Mouse (Mus musculus) 3T3-L1 (cell line): ENCODE data around the gene Gpx4.
A peak's percentile ranks its signal among the peaks of the same experiment; 100 is the strongest.
"Not testable (repeated sequence)": the region's sequence is repeated elsewhere in the genome, so short reads cannot be mapped to it uniquely, and the experiment has no call there.

Source experiments
- DNase-seq: peaks from one replicate; pipeline ENCODE4 v3.0.0-alpha.2; 2015; ENCODE audit warnings: low read depth, low spot score

The Gpx4 gene

GRCm38 (mm10) chr10:80023758-80024157 is 23.2 kb upstream of the Gpx4 start:
- no peak for DNase-seq

GRCm38 (mm10) chr10:80024229-80025043 is 22.5 kb upstream of the Gpx4 start:
- peak; percentile 23 for DNase-seq

GRCm38 (mm10) chr10:80025044-80025347 is 22.0 kb upstream of the Gpx4 start:
- no peak for DNase-seq

GRCm38 (mm10) chr10:80025463-80025862 is 21.5 kb upstream of the Gpx4 start:
- DNase-seq: no peak

- no peak for DNase-seq
These were observed 21.1 kb upstream of the Gpx4 start for GRCm38 (mm10) chr10:80025889-80026288.

- no peak for DNase-seq
These were observed 19.1 kb upstream of the Gpx4 start for GRCm38 (mm10) chr10:80027681-80028520.

- DNase-seq: no peak
These were observed 18.5 kb upstream of the Gpx4 start for GRCm38 (mm10) chr10:80028521-80028846.

- no peak for DNase-seq
These were observed 16.8 kb upstream of the Gpx4 start for GRCm38 (mm10) chr10:80030191-80030590.

- no peak for DNase-seq
These were observed 16.2 kb upstream of the Gpx4 start for GRCm38 (mm10) chr10:80030736-80031135.

- DNase-seq: peak; percentile 89
These were observed 14.0 kb upstream of the Gpx4 start for GRCm38 (mm10) chr10:80032799-80033480.

- DNase-seq: peak; percentile 88
These were observed 13.2 kb upstream of the Gpx4 start for GRCm38 (mm10) chr10:80033511-80034391.

GRCm38 (mm10) chr10:80035148-80035547 is 11.8 kb upstream of the Gpx4 start:
- DNase-seq: no peak

GRCm38 (mm10) chr10:80035686-80036085 is 11.3 kb upstream of the Gpx4 start:
- no peak for DNase-seq

GRCm38 (mm10) chr10:80036832-80037231 is 10.1 kb upstream of the Gpx4 start:
- no peak for DNase-seq

- peak; percentile 97 for DNase-seq
These were observed 7.4 kb upstream of the Gpx4 start, which contains the start of gene Polr2e for GRCm38 (mm10) chr10:80039559-80039979. Polr2e (minus strand) TSS chr10:80039795.

- not testable (repeated sequence) for DNase-seq
These were observed 5.4 kb upstream of the Gpx4 start for GRCm38 (mm10) chr10:80041409-80042060.

GRCm38 (mm10) chr10:80044087-80044486 is 2.9 kb upstream of the Gpx4 start:
- no peak for DNase-seq

- DNase-seq: not testable (repeated sequence)
These were observed 1.6 kb upstream of the Gpx4 start for GRCm38 (mm10) chr10:80045364-80045763.

- no peak for DNase-seq
These were observed 1.2 kb upstream of the Gpx4 start for GRCm38 (mm10) chr10:80045766-80046165.

- DNase-seq: no peak
These were observed 1.4 kb downstream of the Gpx4 start for GRCm38 (mm10) chr10:80048396-80048795.

- peak; percentile 44 for DNase-seq
These were observed 1.9 kb downstream of the Gpx4 start for GRCm38 (mm10) chr10:80048834-80049233.
